ENCODE assay signal across 8 mouse cellular contexts in the genomic region with DNA sequence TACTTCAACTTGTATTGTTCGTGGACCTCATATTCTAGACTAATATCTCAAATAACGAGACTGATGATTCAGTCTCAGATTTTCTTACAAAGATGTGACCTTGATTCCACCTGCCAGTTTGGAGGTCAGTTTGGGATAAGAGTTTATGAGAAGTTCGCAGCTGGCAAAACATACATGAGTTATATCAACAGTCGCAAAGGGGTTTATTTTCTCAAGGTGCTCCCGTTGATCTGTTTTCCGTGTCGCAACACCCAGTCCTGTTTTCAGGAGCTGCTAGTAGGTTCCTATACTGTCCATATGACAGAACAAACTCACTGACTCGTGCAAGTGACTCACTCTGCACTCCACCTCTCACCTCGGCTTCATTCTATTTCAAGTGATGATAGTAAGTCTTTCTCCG. TPM values are rescaled to one million over a fixed set of nuclear protein-coding genes. Genes with fewer than 3 reads are reported as not detected.
A peak's percentile ranks its signal among the peaks of the same experiment; 100 is the strongest.
DNase-seq lines count a peak whose midpoint lies in the region; ATAC-seq lines count a peak whose summit lies in the region.

No protein-coding gene starts in this region.

- intact Hi-C loops in left cerebral cortex, postnatal 14 days (cut with DNase I) = no loop called here

- peak overlapping the region; percentile 40 for H3K4me2 ChIP-seq in neural tube, embryonic 11.5 days (ENCODE audit: low read depth)
- H3K4me2 ChIP-seq in hindbrain, embryonic 11.5 days (replicated peaks; ENCODE audit: low read depth, low read length) = peak overlapping the region; percentile 57
- peak overlapping the region; percentile 60 for H3K4me2 ChIP-seq in midbrain, embryonic 12.5 days (replicated peaks)

- H3K27me3 ChIP-seq in neural tube, embryonic 11.5 days (ENCODE audit: control insufficient read depth, insufficient read depth, low read length) = no peaks in the 10 kb centered on the region
- no peaks in the 10 kb centered on the region for H3K27me3 ChIP-seq in hindbrain, embryonic 11.5 days (ENCODE audit: control insufficient read depth, insufficient read depth, low read length)
- no peaks in the 10 kb centered on the region for H3K27me3 ChIP-seq in midbrain, embryonic 12.5 days

- no peaks in the 10 kb centered on the region for H3K9me3 ChIP-seq in neural tube, embryonic 11.5 days (ENCODE audit: control insufficient read depth, low read length)
- no peaks in the 10 kb centered on the region for H3K9me3 ChIP-seq in hindbrain, embryonic 11.5 days (ENCODE audit: control insufficient read depth, low read length)
- no peaks in the 10 kb centered on the region for H3K9me3 ChIP-seq in midbrain, embryonic 12.5 days

- peaks cover 14% of the 10 kb centered on the region for H3K4me1 ChIP-seq in neural tube, embryonic 11.5 days (ENCODE audit: control insufficient read depth, insufficient read depth, low read length)
- no peaks in the 10 kb centered on the region for H3K4me1 ChIP-seq in hindbrain, embryonic 11.5 days (replicated peaks; ENCODE audit: control insufficient read depth, insufficient read depth, low read length)
- peaks cover 21% of the 10 kb centered on the region for H3K4me1 ChIP-seq in midbrain, embryonic 12.5 days

- WGBS in neural tube, embryonic 11.5 days = 58% methylated on average over 10 of the region's 10 CpGs
- 59% methylated on average over 10 of the region's 10 CpGs for WGBS in hindbrain, embryonic 11.5 days
- WGBS in midbrain, embryonic 12.5 days = 62% methylated on average over 10 of the region's 10 CpGs

- no peak for ATAC-seq in neural tube, embryonic 11.5 days (ENCODE audit: insufficient read depth, low FRiP score, low TSS enrichment)
- no peak for ATAC-seq in hindbrain, embryonic 11.5 days (ENCODE audit: low FRiP score)
- ATAC-seq in midbrain, embryonic 12.5 days (ENCODE audit: low FRiP score, low read depth) = no peak
- ATAC-seq in monocyte, adult 5-6 weeks (replicated peaks; ENCODE audit: insufficient number of reproducible peaks, low FRiP score, low TSS enrichment, poor library complexity, severe bottlenecking) = no peak

- H3K27ac ChIP-seq in neural tube, embryonic 11.5 days (ENCODE audit: low read depth, low read length) = no peak overlapping the region
- peak overlapping the region; percentile 56; the same call in 1 of the 2 replicates for H3K27ac ChIP-seq in hindbrain, embryonic 11.5 days (ENCODE audit: low read depth, low read length)
- H3K27ac ChIP-seq in midbrain, embryonic 12.5 days (replicated peaks) = no peak overlapping the region; the same call in 1 of the 2 replicates

- peak; percentile 44 for DNase-seq in adrenal gland, adult 8-10 months
- no peak for DNase-seq in adrenal gland, adult (ENCODE audit: inconsistent age in 2 of 2, low spot score in 1 of 2)
- no peak for DNase-seq in neural tube, embryonic 11.5 days (ENCODE audit: low spot score)
- no peak for DNase-seq in neural tube, embryonic 10.5 days (ENCODE audit: extremely low spot score, low spot score)
- DNase-seq in hindbrain, embryonic 11.5 days (ENCODE audit: low spot score) = no peak
- DNase-seq in left cerebral cortex, postnatal 14 days (ENCODE audit: low spot score in 2 of 2) = no peak

- H3K36me3 ChIP-seq in neural tube, embryonic 11.5 days (ENCODE audit: control insufficient read depth, insufficient read depth, low read length) = no peaks in the 10 kb centered on the region
- no peaks in the 10 kb centered on the region for H3K36me3 ChIP-seq in hindbrain, embryonic 11.5 days (ENCODE audit: control insufficient read depth, insufficient read depth, low read length)
- H3K36me3 ChIP-seq in midbrain, embryonic 12.5 days = no peaks in the 10 kb centered on the region

- H3K4me3 ChIP-seq in neural tube, embryonic 11.5 days (ENCODE audit: low read depth, low read length) = peak overlapping the region; percentile 94
- peak overlapping the region; percentile 97 for H3K4me3 ChIP-seq in hindbrain, embryonic 11.5 days (ENCODE audit: low read depth, low read length)
- peak overlapping the region; percentile 77 for H3K4me3 ChIP-seq in midbrain, embryonic 12.5 days

- H3K9ac ChIP-seq in neural tube, embryonic 11.5 days (ENCODE audit: low read length) = peak overlapping the region; percentile 20
- H3K9ac ChIP-seq in hindbrain, embryonic 11.5 days (ENCODE audit: low read depth, low read length) = no peak overlapping the region
- peak overlapping the region; percentile 50; the same call in 1 of the 2 replicates for H3K9ac ChIP-seq in midbrain, embryonic 12.5 days (replicated peaks)

RNA-seq across cellular contexts. Expression of gene Lsmem1, which starts 24.4 kb away (rescaled TPM):
- under 1 TPM in 3 of 4 experiments, not detected in 1; 0.14 to 0.56 (median 0.28) TPM for total RNA-seq in adrenal gland, adult 8-10 months (2022)
- 0.32 and 0.39 TPM in 2 replicates for polyA plus RNA-seq in neural tube, embryonic 11.5 days (2014; fragmentation: Nextera tagmentation; extraction: Ambion mirVana)
- 0.08 TPM in 1 of 2 replicates, not detected in the other for polyA plus RNA-seq in hindbrain, embryonic 11.5 days (2014; fragmentation: Nextera tagmentation; extraction: Ambion mirVana)
- not detected in 2 replicates for polyA plus RNA-seq in midbrain, embryonic 12.5 days (2016; fragmentation: Nextera tagmentation; extraction: Ambion mirVana)
- total RNA-seq in left cerebral cortex, postnatal 14 days (2021) = 1 to 10 TPM in 1 of 2 experiments, under 1 TPM in 1; 0.97 to 1.1 TPM
- 0.29 to 1.2 TPM (median 0.96 TPM) in 3 replicates for total RNA-seq in monocyte, adult 5-6 weeks (2017)

RNA-seq across cellular contexts. Expression of gene Ifrd1, which starts 24.6 kb away (rescaled TPM):
- total RNA-seq in adrenal gland, adult 8-10 months (2022) = 100 to 1,000 TPM; 109 to 173 (median 167) TPM
- 171 and 188 TPM in 2 replicates for polyA plus RNA-seq in neural tube, embryonic 11.5 days (2014; fragmentation: Nextera tagmentation; extraction: Ambion mirVana)
- polyA plus RNA-seq in hindbrain, embryonic 11.5 days (2014; fragmentation: Nextera tagmentation; extraction: Ambion mirVana) = 200 and 204 TPM in 2 replicates
- 178 and 182 TPM in 2 replicates for polyA plus RNA-seq in midbrain, embryonic 12.5 days (2016; fragmentation: Nextera tagmentation; extraction: Ambion mirVana)
- 10 to 100 TPM; 85.0 to 91.1 TPM for total RNA-seq in left cerebral cortex, postnatal 14 days (2021)
- total RNA-seq in monocyte, adult 5-6 weeks (2017) = 450 to 581 TPM (median 532 TPM) in 3 replicates
